Mouse (Mus musculus) right cerebral cortex, postnatal 25 days (tissue): ENCODE measurements around the gene Agtr1a.
A peak's percentile ranks its signal among the peaks of the same experiment; 100 is the strongest.

Experiments used
- DNase-seq: peaks from one replicate; pipeline ENCODE4 v3.0.0; 2022

The Agtr1a gene

GRCm38 (mm10) chr13:30336148-30336801, at the start of gene Agtr1a:
Gene Agtr1a (plus strand): TSS chr13:30336441.
- peak; percentile 31 for DNase-seq

- no peak for DNase-seq
These were observed 26.0 kb upstream of the Agtr1a start for GRCm38 (mm10) chr13:30310221-30310620.

GRCm38 (mm10) chr13:30324669-30325346, 11.4 kb upstream of the Agtr1a start:
- DNase-seq: no peak

DNA sequence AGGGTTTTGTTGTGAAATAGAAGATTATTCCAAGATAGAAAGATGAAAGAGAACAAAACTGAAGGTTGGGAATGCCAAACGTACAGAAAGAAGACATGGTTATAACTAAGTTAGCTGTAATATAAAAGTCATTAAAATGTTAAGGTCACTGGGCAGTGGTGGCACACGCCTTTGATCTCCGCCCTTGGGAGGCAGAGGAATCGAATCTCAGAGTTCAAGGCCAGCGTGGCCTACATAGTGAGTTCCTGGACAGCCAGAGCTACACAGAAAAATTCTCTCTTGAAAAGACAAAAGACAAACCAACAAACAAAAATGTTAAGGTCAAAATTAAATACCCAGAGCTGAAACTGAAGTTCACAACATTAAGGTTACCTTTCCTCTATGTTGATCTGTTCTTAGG, 5.2 kb upstream of the Agtr1a start:
- DNase-seq: no peak

- no peak for DNase-seq
These were observed 4.4 kb upstream of the Agtr1a start for GRCm38 (mm10) chr13:30331851-30332250.

DNA sequence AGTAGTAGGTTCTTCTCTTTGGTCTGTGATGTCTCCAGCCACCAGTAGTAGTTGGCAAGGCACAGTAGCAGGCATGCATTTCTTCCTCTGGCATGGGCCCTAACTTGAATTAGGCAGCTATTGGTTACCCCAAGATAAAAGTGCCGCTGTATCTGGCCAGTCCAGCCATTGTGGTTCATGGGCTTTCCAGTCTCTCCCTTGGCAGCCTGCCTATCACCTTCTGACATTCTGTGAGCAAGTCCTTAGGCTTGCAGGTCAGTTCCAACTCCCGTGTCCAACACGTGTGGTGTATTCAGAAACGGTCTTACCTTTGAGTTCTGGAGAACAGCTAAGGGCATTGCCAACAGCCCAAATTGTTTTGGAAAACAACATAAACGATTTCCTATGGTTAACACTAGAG, 3.7 kb upstream of the Agtr1a start:
- no peak for DNase-seq

- no peak for DNase-seq
These were observed 1.6 kb upstream of the Agtr1a start for GRCm38 (mm10) chr13:30334667-30335066.

GRCm38 (mm10) chr13:30336913-30337312, 672 bp downstream of the Agtr1a start:
- DNase-seq: no peak

GRCm38 (mm10) chr13:30337646-30338045, 1.4 kb downstream of the Agtr1a start:
- no peak for DNase-seq

- DNase-seq: no peak
These were observed 2.3 kb downstream of the Agtr1a start for GRCm38 (mm10) chr13:30338576-30338975.

GRCm38 (mm10) chr13:30339927-30340326, 3.7 kb downstream of the Agtr1a start:
- no peak for DNase-seq

- DNase-seq: no peak
These were observed 6.0 kb downstream of the Agtr1a start for GRCm38 (mm10) chr13:30341987-30342898.

DNA sequence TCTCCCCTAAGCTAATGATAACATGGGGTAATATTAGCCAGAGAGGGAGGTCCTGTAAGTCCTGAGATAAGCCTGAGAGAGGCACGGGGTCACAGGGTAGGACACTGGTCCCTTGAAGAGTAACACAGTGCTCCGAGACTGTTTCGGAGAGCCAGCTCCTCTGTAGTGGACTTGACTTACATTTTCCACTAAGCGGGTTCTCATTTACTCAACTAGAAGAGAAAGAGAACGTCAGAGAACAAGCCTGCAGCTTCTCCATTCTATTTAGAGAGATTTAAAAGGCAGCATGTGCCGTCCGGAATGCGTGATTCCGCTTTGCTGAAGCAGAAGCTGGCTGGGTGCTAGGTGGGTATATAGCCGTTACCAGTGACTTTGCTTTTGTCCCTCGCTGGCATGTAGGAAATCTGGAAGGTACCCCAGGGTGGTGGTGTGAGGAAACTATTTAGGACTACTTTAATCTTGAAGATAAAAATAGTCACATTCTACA, 9.2 kb downstream of the Agtr1a start:
- DNase-seq: no peak

DNA sequence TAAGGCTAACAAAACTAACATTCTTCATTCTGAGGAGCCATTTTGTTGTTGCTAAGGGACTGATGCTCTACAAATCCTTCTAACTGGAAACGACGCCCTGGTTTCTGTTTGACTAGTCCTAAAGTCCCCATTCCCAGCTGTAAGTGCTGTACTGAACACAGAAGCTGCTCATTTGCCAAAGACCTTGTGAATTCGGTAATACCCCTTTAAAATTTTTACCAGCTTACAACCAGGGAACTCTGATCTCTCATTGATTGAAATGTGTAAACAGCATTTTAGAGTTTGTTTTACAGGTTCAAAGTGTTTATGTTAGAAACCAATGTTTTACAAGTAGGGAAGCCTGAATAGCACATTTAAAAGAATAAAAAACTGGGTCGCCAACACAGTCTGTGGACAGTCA, 10.6 kb downstream of the Agtr1a start:
- DNase-seq: no peak

- DNase-seq: no peak
These were observed 12.1 kb downstream of the Agtr1a start for GRCm38 (mm10) chr13:30348306-30348705.

- no peak for DNase-seq
These were observed 15.7 kb downstream of the Agtr1a start for GRCm38 (mm10) chr13:30351966-30352365.

GRCm38 (mm10) chr13:30354991-30355580, 18.8 kb downstream of the Agtr1a start:
- DNase-seq: no peak

DNA sequence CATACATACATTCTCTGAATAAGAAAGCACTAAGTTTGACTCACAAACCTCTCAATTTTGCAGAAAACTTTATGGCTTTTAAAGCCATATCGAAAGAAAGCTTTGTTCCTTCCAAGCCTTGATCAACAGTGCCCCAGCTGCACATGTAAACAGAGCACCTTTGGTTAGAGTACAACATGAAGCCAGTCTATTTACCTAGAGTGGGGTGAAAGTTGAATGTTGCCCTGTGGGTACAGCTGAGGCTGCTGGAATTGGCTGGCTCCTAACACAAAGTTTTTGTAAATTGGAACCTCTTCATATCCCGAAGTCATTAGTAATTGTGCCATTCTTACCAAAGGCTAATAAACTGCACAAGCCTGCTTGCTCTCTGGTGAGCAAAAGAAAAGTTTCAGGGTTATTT, 19.7 kb downstream of the Agtr1a start:
- no peak for DNase-seq

DNA sequence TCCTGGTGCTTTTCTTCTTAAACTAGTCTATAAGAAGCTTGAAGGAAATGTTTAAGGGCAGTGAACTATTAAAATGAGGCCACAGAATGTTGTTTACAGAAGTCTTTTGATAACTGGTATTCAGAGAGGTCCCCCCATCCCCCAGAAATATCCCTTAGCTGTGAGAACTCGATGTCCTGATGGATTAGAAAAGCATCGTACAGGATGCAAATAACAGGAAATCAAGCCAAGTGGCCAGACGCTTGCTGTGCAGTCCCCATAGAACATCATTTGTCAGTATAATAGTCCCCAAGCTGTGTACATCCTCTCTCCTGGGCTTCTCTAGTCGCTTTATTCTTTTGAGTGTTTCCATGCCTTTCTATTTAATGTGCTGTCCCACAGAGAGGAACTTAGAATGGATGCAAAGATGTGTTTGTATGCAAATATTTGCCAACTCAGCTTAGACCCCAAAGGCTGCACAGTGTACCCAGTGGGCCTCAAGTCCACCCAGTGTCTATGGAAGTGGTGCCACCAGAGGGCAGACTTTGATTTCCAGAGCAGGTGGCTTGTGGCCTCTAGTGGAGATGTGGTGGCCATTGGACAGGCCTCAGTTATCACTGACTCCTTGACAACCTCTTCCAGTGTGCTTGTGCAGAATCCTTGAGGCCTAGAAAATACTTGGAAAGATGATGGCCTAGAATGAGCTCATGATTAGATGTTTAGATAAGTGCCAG, 22.4 kb downstream of the Agtr1a start:
- no peak for DNase-seq

DNA sequence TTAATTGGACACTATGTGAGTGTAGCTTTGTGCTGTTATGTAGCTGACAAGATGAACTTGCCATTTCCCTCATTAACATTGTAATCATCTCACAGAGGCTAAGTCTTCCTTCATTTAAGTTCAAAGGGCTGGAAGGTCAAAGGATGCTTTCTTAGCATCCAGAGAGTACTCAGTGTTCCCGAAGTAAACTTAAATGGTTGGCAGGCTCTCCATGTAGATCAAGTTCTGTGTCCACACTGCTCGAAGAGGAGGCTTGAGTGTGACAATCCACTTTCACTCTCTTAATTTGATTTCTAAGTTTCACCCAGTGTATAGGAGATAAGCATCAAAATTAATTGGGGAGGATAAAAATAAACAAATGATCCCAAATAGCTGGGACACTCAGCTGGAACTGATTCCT, 23.6 kb downstream of the Agtr1a start:
- DNase-seq: no peak

GRCm38 (mm10) chr13:30361002-30361401, 24.8 kb downstream of the Agtr1a start:
- no peak for DNase-seq

- no peak for DNase-seq
These were observed 25.8 kb downstream of the Agtr1a start for GRCm38 (mm10) chr13:30362048-30362447.
